Mouse (Mus musculus) c-Kit-positive CD71-negative TER-119-negative erythroid progenitor cells, embryonic 14.5 days (primary cell): ENCODE results near the gene Cbs.
A peak's percentile ranks its signal among the peaks of the same experiment; 100 is the strongest.

Source experiments
- DNase-seq: peaks from one replicate; pipeline ENCODE4 v3.0.0-alpha.2; 2013; ENCODE audit warnings: low read depth

Gene Cbs

DNA sequence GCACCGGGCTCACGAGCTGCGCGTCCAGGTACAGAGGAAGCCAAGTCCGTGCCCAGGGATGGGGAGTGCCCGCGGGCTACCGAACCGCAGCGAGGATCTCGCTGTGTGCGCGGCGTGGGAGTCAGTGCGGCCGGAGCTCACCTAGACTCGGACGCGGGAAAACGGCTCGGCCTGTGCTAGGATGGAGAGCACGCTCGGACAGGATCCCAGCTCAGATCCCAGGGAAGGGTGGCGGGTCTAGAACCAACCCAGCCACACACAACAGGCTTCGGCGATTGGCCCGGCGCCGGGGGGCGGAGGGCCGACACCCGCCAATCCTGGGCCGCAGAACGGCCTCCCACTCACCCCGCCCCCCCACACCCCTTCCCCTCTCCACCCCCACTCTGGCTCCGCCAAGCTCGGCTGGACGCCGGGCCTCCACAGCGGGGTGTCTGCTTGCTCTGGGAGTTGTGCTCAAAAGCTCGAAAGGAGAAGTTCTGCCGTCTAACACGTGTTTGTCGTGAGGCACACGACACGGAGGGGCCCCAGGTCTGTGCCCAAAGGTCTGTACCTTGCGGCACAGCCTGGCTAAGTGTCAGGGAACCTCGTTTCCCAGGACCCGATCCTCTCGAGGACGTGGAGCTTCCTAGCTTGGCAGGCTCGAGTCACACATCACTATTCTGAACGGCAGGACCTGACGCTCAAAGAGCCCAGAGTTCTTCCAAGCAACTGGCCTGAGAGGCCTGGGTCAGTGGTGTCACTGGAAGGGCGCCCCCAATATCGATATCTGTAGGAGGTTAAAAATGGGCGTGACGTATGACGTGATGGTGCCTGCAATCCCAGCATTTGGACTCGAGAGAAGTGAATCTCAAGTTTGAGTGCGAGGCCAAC lies at the start of gene Cbs:
Cbs (minus strand) TSS at position 297 of the 870 bp plus-strand sequence.
- peak; percentile 30 for DNase-seq

- DNase-seq = no peak
Observed at GRCm38 (mm10) chr17:31686225-31686564, 49.2 kb upstream of the Cbs start.

GRCm38 (mm10) chr17:31685514-31686224 lies 48.6 kb upstream of the Cbs start:
- DNase-seq = peak; percentile 78

- DNase-seq = no peak
Observed at GRCm38 (mm10) chr17:31680450-31680849, 43.4 kb upstream of the Cbs start.

- DNase-seq = no peak
Observed at GRCm38 (mm10) chr17:31677507-31677906, 40.5 kb upstream of the Cbs start, which contains the start of gene Cryaa. Cryaa (plus strand) TSS chr17:31677807.

DNA sequence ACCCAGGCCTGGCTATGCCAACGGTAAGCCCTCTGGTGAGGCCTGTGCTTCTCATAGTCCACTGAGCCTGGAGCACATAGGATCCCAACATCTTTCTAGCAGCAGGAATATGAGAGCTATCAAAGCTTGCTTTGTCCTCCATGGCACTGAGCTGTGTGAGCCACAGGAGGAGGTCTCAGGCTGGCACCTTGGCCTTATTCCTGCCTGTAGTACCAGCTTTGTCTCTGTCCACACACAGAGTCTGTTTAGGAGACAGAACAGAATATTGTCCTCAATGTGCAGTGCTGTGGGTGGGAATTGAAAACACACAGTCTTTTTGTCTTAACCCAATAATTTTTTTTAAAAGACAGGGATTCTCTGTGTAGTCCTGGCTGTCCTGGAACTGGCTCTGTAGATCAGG lies 37.4 kb upstream of the Cbs start:
- no peak for DNase-seq

DNA sequence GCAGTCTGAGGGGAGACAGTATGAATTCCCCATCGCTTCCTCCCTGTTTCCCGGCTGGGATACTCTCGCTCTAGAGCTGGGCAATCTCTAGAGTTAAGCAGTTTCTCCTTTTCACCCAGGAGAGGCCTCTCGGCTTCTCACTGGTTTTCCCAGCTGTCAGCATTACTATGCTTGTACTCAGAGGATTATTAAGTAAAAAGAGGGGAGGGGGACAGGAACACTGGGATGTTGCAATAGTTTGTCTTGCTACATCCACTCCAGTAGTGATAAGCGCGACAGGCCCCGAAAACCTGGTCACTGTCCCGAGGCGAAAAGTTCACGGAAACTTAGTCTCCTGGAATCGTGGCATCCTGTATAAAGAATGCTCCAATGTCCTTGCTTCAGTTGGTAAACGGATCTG lies 35.2 kb upstream of the Cbs start:
- DNase-seq = no peak

GRCm38 (mm10) chr17:31671698-31672097 lies 34.7 kb upstream of the Cbs start:
- no peak for DNase-seq

- no peak for DNase-seq
Observed at GRCm38 (mm10) chr17:31670163-31670562, 33.1 kb upstream of the Cbs start.

GRCm38 (mm10) chr17:31668306-31668705 lies 31.3 kb upstream of the Cbs start:
- DNase-seq = no peak

- peak; percentile 79 for DNase-seq
Observed at GRCm38 (mm10) chr17:31664760-31665159, 27.7 kb upstream of the Cbs start.

DNA sequence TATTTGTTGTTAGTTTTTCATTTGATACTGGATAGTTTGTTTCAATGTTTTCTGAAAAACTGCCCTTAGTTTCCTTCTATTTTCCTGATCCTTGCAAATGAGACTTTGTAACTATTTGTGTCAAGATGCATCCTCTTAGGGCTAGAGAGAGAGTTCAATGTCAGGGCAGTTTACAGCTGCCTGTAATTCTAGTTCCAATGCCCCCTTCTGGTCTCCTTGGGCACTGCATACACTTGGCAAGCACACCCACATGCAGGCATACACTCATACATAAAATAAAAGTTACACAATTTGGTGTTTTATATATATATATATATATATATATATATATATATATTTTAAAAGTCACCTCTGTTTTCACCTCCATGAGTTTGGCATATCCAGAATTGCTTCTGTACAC lies 25.8 kb upstream of the Cbs start:
- DNase-seq = no peak

DNA sequence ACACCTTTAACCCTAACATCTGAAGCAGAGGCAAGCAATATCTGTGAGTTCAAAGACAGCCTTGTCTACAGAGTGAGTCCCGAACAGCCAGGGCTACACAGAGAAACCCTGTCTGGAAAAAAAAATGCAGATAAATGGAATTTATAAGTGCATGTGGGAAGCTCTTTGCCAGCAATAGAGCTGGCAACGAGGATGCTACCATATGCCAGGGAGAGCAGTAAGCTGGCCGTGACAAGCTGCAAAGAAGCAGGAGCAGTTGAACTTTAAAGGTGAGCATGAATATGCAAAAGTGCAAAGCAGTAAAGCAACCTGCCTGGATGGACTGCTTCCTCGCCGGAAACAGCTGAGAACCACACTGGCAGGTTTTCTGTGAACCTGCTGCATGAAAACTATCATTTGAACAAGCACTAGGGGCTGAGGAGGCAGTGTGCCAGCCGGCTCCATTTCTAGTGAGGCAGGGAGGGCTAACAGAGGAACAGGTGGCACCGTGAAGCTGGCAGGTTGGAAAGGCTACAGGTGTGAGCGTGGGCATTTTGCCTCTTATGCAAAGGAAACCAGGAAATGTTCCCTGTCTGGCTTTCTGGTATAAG lies 23.7 kb upstream of the Cbs start:
- DNase-seq = no peak

- DNase-seq = peak; percentile 91
Observed at GRCm38 (mm10) chr17:31658468-31659185, 21.6 kb upstream of the Cbs start, which contains the start of gene U2af1. U2af1 (minus strand) TSS chr17:31658892.

DNA sequence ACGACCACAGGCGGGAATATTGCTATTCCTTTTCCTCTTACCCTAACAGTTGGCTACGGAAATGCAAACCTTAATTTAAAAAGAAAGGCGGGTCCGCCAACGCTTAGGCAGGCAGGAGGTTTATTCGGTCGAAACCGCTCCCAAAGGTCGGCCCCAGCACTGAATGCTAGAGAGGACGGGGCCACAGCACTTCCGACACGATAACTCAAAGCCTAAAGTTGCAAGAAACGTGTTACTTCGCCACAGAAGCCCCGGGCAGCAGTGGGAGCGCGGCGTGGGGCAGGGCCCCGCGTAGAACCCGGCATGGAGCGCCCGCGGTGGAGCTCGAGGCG lies 21.1 kb upstream of the Cbs start:
- DNase-seq = no peak

DNA sequence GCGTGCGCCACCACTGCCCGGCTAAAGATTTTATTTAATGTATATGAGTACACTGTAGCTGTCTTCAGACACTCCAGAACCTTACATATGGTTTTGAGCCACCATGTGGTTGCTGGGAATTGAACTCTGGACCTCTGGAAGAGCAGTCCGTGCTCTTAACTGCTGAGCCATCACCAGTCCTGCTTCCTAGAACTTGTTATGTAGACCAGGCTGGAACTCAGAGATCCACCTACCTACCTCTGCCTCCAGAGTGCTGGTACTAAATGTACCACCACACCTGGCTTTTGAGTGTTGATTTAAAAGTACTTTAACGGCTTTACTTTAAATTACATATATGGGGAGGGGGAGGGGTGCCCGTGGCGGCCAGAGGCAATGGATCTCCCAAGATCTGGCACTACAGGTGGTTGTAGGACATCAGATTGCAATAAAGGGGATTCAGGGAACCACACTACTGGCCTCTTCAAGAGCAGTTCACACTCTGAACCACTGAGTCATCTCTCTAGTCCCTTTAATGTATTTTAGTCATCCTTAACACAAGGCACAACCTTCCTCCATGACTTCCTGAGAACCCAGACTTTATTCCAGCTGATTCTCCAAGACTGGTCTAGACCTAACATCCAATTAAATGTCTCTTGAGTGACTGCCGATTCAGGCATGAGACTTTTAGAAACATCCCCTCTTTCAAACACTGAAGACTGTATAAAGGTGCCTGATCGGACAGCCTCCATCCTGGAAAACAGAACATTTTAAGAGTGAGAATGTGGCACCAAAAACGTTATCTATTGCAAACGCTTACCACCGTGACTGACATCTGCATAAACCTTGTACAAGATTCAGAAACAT lies 20.3 kb upstream of the Cbs start:
- DNase-seq = no peak

DNA sequence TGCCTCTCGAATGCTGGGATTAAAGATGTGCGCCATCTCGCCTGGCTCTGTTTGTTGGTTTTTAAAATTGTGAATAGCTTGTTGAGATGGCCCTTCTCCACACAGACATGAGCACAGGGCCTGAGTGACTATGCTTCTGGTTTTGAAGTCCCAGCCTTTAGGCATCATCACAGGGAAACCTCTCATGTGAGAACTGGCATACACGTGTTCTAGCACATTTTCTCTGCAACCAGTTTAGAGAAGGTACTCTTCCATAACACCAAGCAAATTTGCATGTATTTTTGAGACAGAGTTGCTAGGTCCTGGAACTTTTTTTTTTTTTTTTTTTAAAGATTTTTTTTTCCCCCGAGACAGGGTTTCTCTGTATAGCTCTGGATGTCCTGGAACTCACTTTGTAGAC lies 19.6 kb upstream of the Cbs start:
- DNase-seq = no peak

DNA sequence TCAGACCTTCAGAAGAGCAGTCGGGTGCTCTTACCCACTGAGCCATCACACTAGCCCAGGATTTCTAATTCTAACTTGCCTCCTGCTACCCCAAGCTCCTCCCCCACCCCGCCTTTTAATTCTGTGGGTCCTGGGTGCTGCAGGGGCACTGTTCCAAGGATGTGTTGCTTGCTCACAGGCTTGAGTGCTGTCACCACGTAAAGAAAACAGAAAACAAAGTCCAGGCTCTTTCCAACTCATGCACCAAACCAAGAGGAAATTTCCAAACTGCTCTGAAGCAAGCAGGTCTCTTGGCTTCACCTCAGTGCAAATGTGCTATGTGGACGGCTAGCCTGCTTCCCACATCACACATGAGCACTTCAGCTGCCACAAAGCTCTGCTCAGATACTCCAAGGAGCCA lies 18.3 kb upstream of the Cbs start:
- DNase-seq = no peak

DNA sequence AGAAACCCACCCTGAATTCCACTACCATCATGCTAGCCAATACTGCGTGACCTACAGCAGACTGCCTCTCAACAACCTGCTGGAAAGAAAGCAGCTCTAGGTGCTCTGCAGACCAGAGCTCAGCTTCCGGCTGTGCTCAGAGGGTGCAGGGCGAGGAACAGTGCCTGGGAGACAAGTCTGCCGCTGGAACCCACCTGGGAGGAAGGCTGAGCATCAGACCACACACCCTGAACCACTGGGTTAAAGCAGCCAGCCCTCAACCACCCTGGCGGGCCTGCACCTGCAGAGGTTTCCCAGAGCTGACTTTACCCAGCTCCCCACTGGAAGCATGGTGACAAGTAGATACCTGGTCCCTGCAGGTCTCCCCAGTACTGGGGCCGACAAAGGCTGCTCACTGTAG lies 16.2 kb upstream of the Cbs start:
- no peak for DNase-seq

GRCm38 (mm10) chr17:31652152-31652551 lies 15.1 kb upstream of the Cbs start:
- DNase-seq = no peak

DNA sequence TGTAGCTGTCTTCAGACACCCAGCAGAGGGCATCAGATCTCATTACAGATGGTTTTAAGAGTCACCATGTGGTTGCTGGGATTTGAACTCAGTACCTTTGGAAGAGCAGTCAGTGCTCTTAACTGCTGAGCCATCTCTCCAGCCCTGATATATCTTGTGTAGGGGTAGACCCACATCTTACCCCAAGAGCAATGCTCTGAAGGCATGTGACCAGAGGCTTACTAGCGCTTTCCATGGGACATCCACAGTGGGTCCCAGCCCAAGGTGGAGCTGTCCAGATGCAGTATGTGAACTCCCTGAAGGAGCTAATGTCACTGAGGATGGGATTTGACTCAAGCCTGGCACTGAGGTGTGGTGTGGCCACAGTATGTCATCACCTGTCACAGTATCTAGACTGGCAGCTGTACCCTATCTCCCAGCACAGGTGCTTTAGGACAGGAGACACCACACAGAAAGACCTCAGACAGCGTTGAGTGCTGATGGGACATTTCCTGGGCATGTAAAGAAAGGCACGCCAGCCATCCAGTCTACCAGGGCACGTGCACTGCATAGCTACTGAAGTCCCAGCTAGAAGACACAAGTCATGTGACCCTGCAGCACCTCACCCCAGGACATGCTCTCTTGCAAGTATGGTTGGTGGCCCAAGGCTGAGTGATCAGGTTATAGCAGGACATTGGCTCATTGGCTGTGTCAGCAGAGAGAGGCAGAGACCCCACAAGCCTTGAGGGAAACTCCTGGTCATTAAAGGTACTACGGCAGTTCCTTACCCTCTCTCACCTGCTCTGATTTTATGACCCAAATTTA lies 9.4 kb upstream of the Cbs start:
- DNase-seq = no peak
